Mouse (Mus musculus) lung, embryonic 15.5 days (tissue): ENCODE measurements around the gene Mttp. TPM values are rescaled to one million over a fixed set of nuclear protein-coding genes. Genes with fewer than 3 reads are reported as not detected.

Source experiments
- ATAC-seq: fragments of 200-750 bp; cut with Nextera tagmentation; 2 replicates; pipeline ENCODE4 v1.8.0; 2017; ENCODE audit warnings: moderate number of reproducible peaks, borderline replicate concordance; ENCODE audit not compliant: low FRiP score, low TSS enrichment; ENCODE audit errors: extremely low read depth
- H3K27ac ChIP-seq: fragments of 300-500 bp; sonication (generic); 2 replicates; pipeline ENCODE4 v1.5.1; 2015; ENCODE audit warnings: moderate library complexity, mild to moderate bottlenecking, inconsistent platforms
- H3K27me3 ChIP-seq: fragments of 300-500 bp; sonication (generic); 2 replicates; pipeline ENCODE4 v1.6.1; 2015; ENCODE audit warnings: inconsistent platforms
- H3K36me3 ChIP-seq: fragments of 300-500 bp; sonication (generic); 2 replicates; pipeline ENCODE4 v1.6.1; 2015; ENCODE audit warnings: inconsistent platforms
- H3K4me1 ChIP-seq: fragments of 300-500 bp; sonication (generic); 2 replicates; pipeline ENCODE4 v1.6.1; 2015; ENCODE audit warnings: inconsistent platforms
- H3K4me2 ChIP-seq: fragments of 300-500 bp; sonication (generic); 2 replicates; pipeline ENCODE4 v1.6.1; 2015; ENCODE audit warnings: inconsistent platforms, mild to moderate bottlenecking, moderate library complexity
- H3K4me3 ChIP-seq: fragments of 300-500 bp; sonication (generic); 2 replicates; pipeline ENCODE4 v1.5.1; 2015; ENCODE audit warnings: mild to moderate bottlenecking, inconsistent platforms
- H3K9ac ChIP-seq: fragments of 300-500 bp; sonication (generic); 2 replicates; pipeline ENCODE4 v1.6.1; 2015; ENCODE audit warnings: inconsistent platforms
- H3K9me3 ChIP-seq: fragments of 300-500 bp; sonication (generic); 2 replicates; pipeline ENCODE4 v1.6.1; 2016; ENCODE audit warnings: inconsistent platforms
- WGBS: fragments of 180-500 bp; shearing (Covaris S2); methylation state at CpG from one replicate; pipeline ENCODE4 v1.1.7; 2015; 5-methylcytosine and 5-hydroxymethylcytosine counted together
- polyA plus RNA-seq: library from polyadenylated mRNA; unstranded; fragments of >200 nt; fragmentation: Nextera tagmentation; extraction: Ambion mirVana; gene quantifications from 2 replicates; pipeline ENCODE4 v1.2.1, GENCODE M21; 2015

Gene Mttp
- polyA plus RNA-seq, 1 experiment from 2014 or later, result 7.4 TPM

- no peaks in the 10 kb centered on the region for H3K9me3 ChIP-seq
- 44% methylated on average over 8 of the region's 8 CpGs for WGBS
- no peak overlapping the region for H3K27ac ChIP-seq
- no peak overlapping the region for H3K4me2 ChIP-seq
- peaks cover 8% of the 10 kb centered on the region; the same call in 1 of the 2 replicates for H3K4me1 ChIP-seq
- no peaks in the 10 kb centered on the region for H3K36me3 ChIP-seq
- ATAC-seq, result no peak
- H3K9ac ChIP-seq, result no peak overlapping the region
- no peaks in the 10 kb centered on the region for H3K27me3 ChIP-seq
- H3K4me3 ChIP-seq, result no peak overlapping the region
These were observed 69.6 kb downstream of the Mttp start for GRCm38 (mm10) chr3:138075209-138075608.

- ATAC-seq, result no peak
- Histone ChIP-seq H3K27me3 (no peaks in the 10 kb centered on the region), H3K4me2 (no peak overlapping the region), H3K36me3 (no peaks in the 10 kb centered on the region), H3K9ac (no peak overlapping the region), H3K4me1 (peaks cover 8% of the 10 kb centered on the region; the same call in 1 of the 2 replicates), H3K9me3 (no peaks in the 10 kb centered on the region), H3K27ac (no peak overlapping the region), H3K4me3 (no peak overlapping the region)
- WGBS, result 95% methylated on average over 1 of the region's 1 CpGs
These were observed 70.6 kb downstream of the Mttp start for GRCm38 (mm10) chr3:138074214-138074613.

GRCm38 (mm10) chr3:138071476-138072073 lies 73.2 kb downstream of the Mttp start:
- H3K9me3 ChIP-seq, result no peaks in the 10 kb centered on the region
- no peak overlapping the region for H3K27ac ChIP-seq
- no peak for ATAC-seq
- peaks cover 8% of the 10 kb centered on the region; the same call in 1 of the 2 replicates for H3K4me1 ChIP-seq
- no peaks in the 10 kb centered on the region for H3K27me3 ChIP-seq
- H3K4me2 ChIP-seq, result no peak overlapping the region
- no peak overlapping the region for H3K4me3 ChIP-seq
- H3K9ac ChIP-seq, result no peak overlapping the region
- WGBS, result 72% methylated on average over 10 of the region's 10 CpGs
- H3K36me3 ChIP-seq, result no peaks in the 10 kb centered on the region

GRCm38 (mm10) chr3:138071004-138071403 lies 73.8 kb downstream of the Mttp start:
- WGBS, result 4% methylated on average over 1 of the region's 1 CpGs
- no peaks in the 10 kb centered on the region for H3K9me3 ChIP-seq
- H3K4me3 ChIP-seq, result no peak overlapping the region
- no peaks in the 10 kb centered on the region for H3K27me3 ChIP-seq
- H3K4me1 ChIP-seq, result peaks cover 8% of the 10 kb centered on the region; the same call in 1 of the 2 replicates
- no peak overlapping the region for H3K27ac ChIP-seq
- no peak overlapping the region for H3K9ac ChIP-seq
- no peaks in the 10 kb centered on the region for H3K36me3 ChIP-seq
- no peak for ATAC-seq
- no peak overlapping the region for H3K4me2 ChIP-seq

- Histone ChIP-seq H3K4me1 (peaks cover 5% of the 10 kb centered on the region), H3K9ac (no peak overlapping the region), H3K4me3 (no peak overlapping the region), H3K36me3 (no peaks in the 10 kb centered on the region), H3K4me2 (no peak overlapping the region), H3K27ac (no peak overlapping the region), H3K27me3 (no peaks in the 10 kb centered on the region), H3K9me3 (no peaks in the 10 kb centered on the region)
- 62% methylated on average over 18 of the region's 18 CpGs for WGBS
- no peak for ATAC-seq
These were observed 74.8 kb downstream of the Mttp start for GRCm38 (mm10) chr3:138069756-138070511.

GRCm38 (mm10) chr3:138068103-138068502 lies 76.7 kb downstream of the Mttp start:
- 88% methylated on average over 12 of the region's 12 CpGs for WGBS
- Histone ChIP-seq H3K4me3 (no peak overlapping the region), H3K36me3 (no peaks in the 10 kb centered on the region), H3K27me3 (no peaks in the 10 kb centered on the region), H3K4me1 (peaks cover 17% of the 10 kb centered on the region), H3K4me2 (no peak overlapping the region), H3K27ac (no peak overlapping the region), H3K9me3 (no peaks in the 10 kb centered on the region), H3K9ac (no peak overlapping the region)
- no peak for ATAC-seq

- 90% methylated on average over 12 of the region's 12 CpGs for whole genome bisulfite sequencing
- no peak within 1 kb of the TSS for H3K9ac ChIP-seq
- no peak for ATAC-seq
- no peak within 1 kb of the TSS for H3K4me2 ChIP-seq
- H3K27ac ChIP-seq, result no peak within 1 kb of the TSS
- no peaks in the 10 kb centered on the region for H3K36me3 ChIP-seq
- no peak within 1 kb of the TSS for H3K4me3 ChIP-seq
- no peaks in the 10 kb centered on the region for H3K9me3 ChIP-seq
- peaks cover 17% of the 10 kb centered on the region for H3K4me1 ChIP-seq
- H3K27me3 ChIP-seq, result no peaks in the 10 kb centered on the region
These were observed 77.5 kb downstream of the Mttp start, which contains the start of gene Gm5105 for GRCm38 (mm10) chr3:138067288-138067687. TSS of gene Gm5105 (minus strand) at chr3:138067388.

GRCm38 (mm10) chr3:138066348-138066856 lies 78.4 kb downstream of the Mttp start:
- no peak for ATAC-seq
- no peaks in the 10 kb centered on the region for H3K36me3 ChIP-seq
- WGBS, result 78% methylated on average over 20 of the region's 20 CpGs
- H3K27ac ChIP-seq, result no peak overlapping the region
- H3K4me1 ChIP-seq, result peaks cover 17% of the 10 kb centered on the region
- no peak overlapping the region for H3K4me3 ChIP-seq
- no peaks in the 10 kb centered on the region for H3K27me3 ChIP-seq
- H3K4me2 ChIP-seq, result no peak overlapping the region
- no peak overlapping the region for H3K9ac ChIP-seq
- no peaks in the 10 kb centered on the region for H3K9me3 ChIP-seq

GRCm38 (mm10) chr3:138065930-138066329 lies 78.8 kb downstream of the Mttp start:
- Histone ChIP-seq H3K9ac (no peak overlapping the region), H3K4me3 (no peak overlapping the region), H3K36me3 (no peaks in the 10 kb centered on the region), H3K9me3 (no peaks in the 10 kb centered on the region), H3K4me1 (peaks cover 17% of the 10 kb centered on the region), H3K27ac (no peak overlapping the region), H3K27me3 (no peaks in the 10 kb centered on the region), H3K4me2 (no peak overlapping the region)
- WGBS, result 86% methylated on average over 16 of the region's 16 CpGs
- no peak for ATAC-seq

- peaks cover 17% of the 10 kb centered on the region for H3K4me1 ChIP-seq
- H3K9me3 ChIP-seq, result no peaks in the 10 kb centered on the region
- WGBS, result 63% methylated on average over 33 of the region's 33 CpGs
- H3K9ac ChIP-seq, result no peak within 1 kb of the TSS
- no peak within 1 kb of the TSS for H3K4me3 ChIP-seq
- H3K27ac ChIP-seq, result peak within 1 kb of the TSS; percentile 45
- no peaks in the 10 kb centered on the region for H3K27me3 ChIP-seq
- 0 out of 2 replicates have a peak, but pooled peaks have one; percentile 17 for ATAC-seq
- H3K4me2 ChIP-seq, result peak within 1 kb of the TSS; percentile 30
- H3K36me3 ChIP-seq, result no peaks in the 10 kb centered on the region
These were observed 79.8 kb downstream of the Mttp start, which contains the start of gene 1110002E22Rik for GRCm38 (mm10) chr3:138064732-138065645. TSS of gene 1110002E22Rik (plus strand) at chr3:138065052.

GRCm38 (mm10) chr3:138063731-138064329 lies 80.9 kb downstream of the Mttp start:
- H3K9ac ChIP-seq, result no peak overlapping the region
- H3K4me2 ChIP-seq, result peak overlapping the region; percentile 20; the same call in 1 of the 2 replicates
- peak overlapping the region; percentile 45 for H3K27ac ChIP-seq
- H3K9me3 ChIP-seq, result no peaks in the 10 kb centered on the region
- H3K27me3 ChIP-seq, result no peaks in the 10 kb centered on the region
- ATAC-seq, result peak; percentile 58; the same call in 1 of the 2 replicates
- H3K4me3 ChIP-seq, result no peak overlapping the region
- H3K4me1 ChIP-seq, result peaks cover 17% of the 10 kb centered on the region
- H3K36me3 ChIP-seq, result no peaks in the 10 kb centered on the region
- WGBS, result 31% methylated on average over 14 of the region's 14 CpGs
